Mouse (Mus musculus): ENCODE results near the gene Capn5.

DNA sequence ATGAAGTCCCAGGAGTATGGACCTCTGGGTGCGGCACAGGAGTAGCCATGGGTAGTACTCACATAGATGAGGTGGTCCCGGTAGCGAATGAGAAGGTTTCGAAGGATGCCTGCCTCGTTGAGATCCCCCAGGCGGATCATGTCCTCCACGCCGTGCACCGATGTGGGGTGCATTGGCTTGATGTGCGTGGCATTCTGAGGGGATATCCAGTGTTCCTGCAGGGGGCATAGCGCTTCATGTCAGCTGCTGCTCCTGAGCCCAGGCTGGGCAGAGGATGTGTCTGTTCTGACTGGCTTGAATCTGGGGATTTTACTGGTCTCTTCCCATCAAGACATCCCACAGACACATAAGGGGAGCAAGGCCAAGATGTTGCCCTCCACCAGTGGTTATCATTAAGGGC lies 75.6 kb downstream of the Capn5 start:
- no peak for TF ChIP-seq GATA1 (IDR thresholded peaks at IDR 0.05; ENCODE audit: borderline replicate concordance, low read length)
- no peak for TF ChIP-seq FLI1 (IDR thresholded peaks at IDR 0.05; ENCODE audit: low read length)

Data from megakaryocyte, embryonic 14.5 days (primary cell).